Mouse (Mus musculus) megakaryocyte, embryonic 14.5 days (primary cell): ENCODE results near the gene Gsk3a.

Source experiments
- FLI1 ChIP-seq: IDR thresholded peaks from 2 replicates; pipeline ENCODE4 v1.6.1; 2012; ENCODE audit warnings: low read length, inconsistent platforms, mixed read lengths
- GATA1 ChIP-seq: IDR thresholded peaks from 3 replicates; pipeline ENCODE4 v1.6.1; 2012; ENCODE audit warnings: mixed read lengths, low read length, inconsistent platforms, borderline replicate concordance

- TF ChIP-seq GATA1 (no peak), FLI1 (no peak)
Measured at GRCm38 (mm10) chr7:25274571-25274970, 36.9 kb upstream of the Gsk3a start.
